Mouse (Mus musculus) ES-Bruce4 (cell line): ENCODE measurements around the gene Rptor.

ENCODE experiments used
- CTCF ChIP-seq: IDR thresholded peaks from one replicate; pipeline ENCODE4 v1.8.1; 2011; ENCODE audit warnings: low read depth, low read length
- EP300 ChIP-seq: IDR thresholded peaks from 2 replicates; pipeline ENCODE4 v1.6.1; 2011; ENCODE audit warnings: low read depth, low read length; ENCODE audit not compliant: insufficient read depth
- POLR2A ChIP-seq: IDR thresholded peaks from one replicate; pipeline ENCODE4 v1.8.1; 2011; ENCODE audit warnings: low read length; ENCODE audit not compliant: insufficient read depth

DNA sequence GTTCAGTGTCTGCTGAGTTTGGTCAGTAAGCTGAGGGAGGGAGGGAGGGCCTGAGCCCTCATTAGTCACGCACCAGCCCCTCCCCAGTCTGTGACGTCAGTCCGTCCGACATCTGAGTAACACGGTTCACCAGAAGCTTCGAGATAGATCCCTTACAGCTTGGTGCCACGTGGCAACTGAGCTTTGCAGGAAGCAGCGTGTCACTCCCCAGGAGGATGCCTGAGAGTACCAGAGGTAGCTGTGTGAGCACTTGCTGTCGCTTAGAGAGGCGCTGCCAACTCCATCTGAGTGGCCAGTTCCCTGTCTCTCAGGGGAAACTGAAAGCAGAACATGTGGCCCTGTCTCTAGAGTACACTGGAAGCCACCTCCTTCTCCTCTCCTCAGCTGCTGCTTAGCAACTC lies 260.7 kb downstream of the Rptor start:
- TF ChIP-seq CTCF (no peak), EP300 (no peak), POLR2A (no peak)
